In genomic region chr13:98040628-98041150, GRCm38 (mm10) we compare ENCODE assay signal across 9 mouse cellular contexts.
A peak's percentile ranks its signal among the peaks of the same experiment; 100 is the strongest.
DNase-seq lines count a peak whose midpoint lies in the region; ATAC-seq lines count a peak whose summit lies in the region.
"Had no signal": no experiment of that assay in that cellular context is flagged by ENCODE, and none has a peak within 500 bp of the region (broad histone marks: within the 10 kb centered on the region; RNA-seq: fewer than 3 reads in every experiment).

No protein-coding gene starts in this region.

- no peak overlapping the region for H3K27ac ChIP-seq in neural tube, embryonic 15.5 days (replicated peaks)
- H3K27ac ChIP-seq: heart, embryonic 15.5 days had no signal

- H3K9ac ChIP-seq in neural tube, embryonic 15.5 days (replicated peaks): no peak overlapping the region
- H3K9ac ChIP-seq: heart, embryonic 15.5 days had no signal

- WGBS in neural tube, embryonic 15.5 days: 78% methylated on average over 3 of the region's 3 CpGs

- no peak overlapping the region for H3K4me2 ChIP-seq in neural tube, embryonic 15.5 days
- H3K4me2 ChIP-seq: heart, embryonic 15.5 days had no signal

- intact Hi-C loops in heart, postnatal 14 days (cut with DNase I): no loop called here

- H3K36me3 ChIP-seq in neural tube, embryonic 15.5 days: no peaks in the 10 kb centered on the region
- H3K36me3 ChIP-seq: heart, embryonic 15.5 days had no signal

- H3K4me3 ChIP-seq in neural tube, embryonic 15.5 days (replicated peaks): no peak overlapping the region
- H3K4me3 ChIP-seq: heart, embryonic 15.5 days had no signal

- no peaks in the 10 kb centered on the region for H3K27me3 ChIP-seq in neural tube, embryonic 15.5 days (replicated peaks)
- H3K27me3 ChIP-seq: heart, embryonic 15.5 days had no signal

- no peaks in the 10 kb centered on the region for H3K4me1 ChIP-seq in neural tube, embryonic 15.5 days

- peak; percentile 58 for DNase-seq in embryo, embryonic 10 days (ENCODE audit: low spot score)
- no peak for DNase-seq in embryo, embryonic 9.5 days (ENCODE audit: extremely low spot score)
- peak; percentile 42 for DNase-seq in right cerebral cortex, postnatal 14 days
- no peak for DNase-seq in right cerebral cortex, postnatal 10 days (ENCODE audit: low spot score in 2 of 2)
- DNase-seq in heart, postnatal 14 days: peak; percentile 46 to 59
- peak; percentile 10 for DNase-seq in retina, embryonic 14.5 days (ENCODE audit: low spot score)
- no peak for DNase-seq in left cerebral cortex, adult 8-10 months (ENCODE audit: low spot score in 2 of 2)

- no peak for ATAC-seq in neural tube, embryonic 15.5 days (ENCODE audit: low FRiP score)

- no peaks in the 10 kb centered on the region for H3K9me3 ChIP-seq in neural tube, embryonic 15.5 days (replicated peaks)
- H3K9me3 ChIP-seq: heart, embryonic 15.5 days had no signal

Comparison
In these comparisons a context has a peak if more than half of its experiments do, and no peak if none do; other contexts are left out.
1. DNase-seq: peak in embryo, embryonic 10 days (single experiment), right cerebral cortex, postnatal 14 days (single experiment), heart, postnatal 14 days (2 of 2) and retina, embryonic 14.5 days (single experiment); none in embryo, embryonic 9.5 days (single experiment), right cerebral cortex, postnatal 10 days (0 of 2) and left cerebral cortex, adult 8-10 months (0 of 2).